Mouse (Mus musculus) midbrain, embryonic 11.5 days (tissue): Measurements from ENCODE around the gene Bnc1. TPM values are rescaled to one million over a fixed set of nuclear protein-coding genes. Genes with fewer than 3 reads are reported as not detected.
A peak's percentile ranks its signal among the peaks of the same experiment; 100 is the strongest.

ENCODE experiments used
- ATAC-seq: fragments of 200-750 bp; cut with Nextera tagmentation; 2 replicates; pipeline ENCODE4 v1.8.0; 2017; ENCODE audit warnings: moderate TSS enrichment, moderate library complexity; ENCODE audit not compliant: low FRiP score
- DNase-seq: peaks from one replicate; pipeline ENCODE4 v3.0.0; 2015; ENCODE audit warnings: low spot score; ENCODE audit errors: missing footprints
- H3K27ac ChIP-seq: fragments of 300-500 bp; sonication (generic); 2 replicates; pipeline ENCODE4 v1.5.1; 2014; ENCODE audit warnings: low read depth, low read length
- H3K27me3 ChIP-seq: fragments of 300-500 bp; sonication (generic); 2 replicates; pipeline ENCODE4 v1.6.1; 2014; ENCODE audit warnings: mild to moderate bottlenecking, low read length, moderate library complexity, mixed read lengths; ENCODE audit not compliant: control insufficient read depth, insufficient read depth
- H3K36me3 ChIP-seq: fragments of 300-500 bp; sonication (generic); 2 replicates; pipeline ENCODE4 v1.6.1; 2014; ENCODE audit warnings: mild to moderate bottlenecking, low read length, moderate library complexity, mixed read lengths; ENCODE audit not compliant: control insufficient read depth, insufficient read depth
- H3K4me1 ChIP-seq: fragments of 300-500 bp; sonication (generic); 2 replicates; pipeline ENCODE4 v1.6.1; 2014; ENCODE audit warnings: low read length; ENCODE audit not compliant: control insufficient read depth, insufficient read depth
- H3K4me2 ChIP-seq: fragments of 300-500 bp; sonication (generic); 2 replicates; pipeline ENCODE4 v1.6.1; 2014; ENCODE audit warnings: mild to moderate bottlenecking, moderate library complexity
- H3K4me3 ChIP-seq: fragments of 300-500 bp; sonication (generic); 2 replicates; pipeline ENCODE4 v1.5.1; 2014; ENCODE audit warnings: low read depth, low read length
- H3K9ac ChIP-seq: fragments of 300-500 bp; sonication (generic); 2 replicates; pipeline ENCODE4 v1.6.1; 2014; ENCODE audit warnings: low read length
- H3K9me3 ChIP-seq: fragments of 300-500 bp; sonication (generic); 2 replicates; pipeline ENCODE4 v1.6.1; 2016; ENCODE audit warnings: low read length; ENCODE audit not compliant: control insufficient read depth
- WGBS: fragments of 180-500 bp; shearing (Covaris S2); extraction: QIAGEN DNeasy Blood & Tissue Kit; methylation state at CpG from one replicate; pipeline ENCODE4 v1.1.7; 2014; 5-methylcytosine and 5-hydroxymethylcytosine counted together
- polyA plus RNA-seq: library from polyadenylated mRNA; unstranded; fragments of >200 nt; fragmentation: Nextera tagmentation; extraction: Ambion mirVana; gene quantifications from 2 replicates; pipeline ENCODE4 v1.2.1, GENCODE M21; 2014

The Bnc1 gene
- polyA plus RNA-seq, 1 experiment from 2014 or later, result 0.44 TPM

DNA sequence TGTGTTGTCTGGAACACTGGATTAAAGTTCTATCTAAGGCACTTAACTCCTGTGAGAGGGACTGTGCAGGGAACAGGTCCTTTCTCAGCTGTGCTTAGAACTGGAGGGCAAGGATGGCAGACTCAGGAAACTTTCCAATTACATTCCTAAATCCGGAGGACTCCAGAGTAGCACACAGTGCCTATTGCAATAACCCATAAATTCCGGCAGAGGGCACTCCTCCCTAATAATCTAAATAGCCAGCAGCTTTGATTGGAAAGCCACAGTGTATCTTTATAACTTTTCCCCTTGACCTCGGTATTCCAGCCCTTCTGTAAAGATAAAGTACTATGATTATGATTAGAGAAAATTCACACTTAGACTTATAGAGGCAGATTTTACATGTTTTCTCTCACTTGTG lies 32.4 kb downstream of the Bnc1 start:
- H3K36me3 ChIP-seq, result no peaks in the 10 kb centered on the region
- no peaks in the 10 kb centered on the region for H3K9me3 ChIP-seq
- H3K27ac ChIP-seq, result no peak overlapping the region
- no peaks in the 10 kb centered on the region for H3K4me1 ChIP-seq
- no peaks in the 10 kb centered on the region for H3K27me3 ChIP-seq
- H3K9ac ChIP-seq, result no peak overlapping the region
- ATAC-seq (no peak), DNase-seq (peak; percentile 89)
- H3K4me3 ChIP-seq, result no peak overlapping the region
- H3K4me2 ChIP-seq, result no peak overlapping the region
- 5% methylated on average over 3 of the region's 3 CpGs for whole genome bisulfite sequencing

DNA sequence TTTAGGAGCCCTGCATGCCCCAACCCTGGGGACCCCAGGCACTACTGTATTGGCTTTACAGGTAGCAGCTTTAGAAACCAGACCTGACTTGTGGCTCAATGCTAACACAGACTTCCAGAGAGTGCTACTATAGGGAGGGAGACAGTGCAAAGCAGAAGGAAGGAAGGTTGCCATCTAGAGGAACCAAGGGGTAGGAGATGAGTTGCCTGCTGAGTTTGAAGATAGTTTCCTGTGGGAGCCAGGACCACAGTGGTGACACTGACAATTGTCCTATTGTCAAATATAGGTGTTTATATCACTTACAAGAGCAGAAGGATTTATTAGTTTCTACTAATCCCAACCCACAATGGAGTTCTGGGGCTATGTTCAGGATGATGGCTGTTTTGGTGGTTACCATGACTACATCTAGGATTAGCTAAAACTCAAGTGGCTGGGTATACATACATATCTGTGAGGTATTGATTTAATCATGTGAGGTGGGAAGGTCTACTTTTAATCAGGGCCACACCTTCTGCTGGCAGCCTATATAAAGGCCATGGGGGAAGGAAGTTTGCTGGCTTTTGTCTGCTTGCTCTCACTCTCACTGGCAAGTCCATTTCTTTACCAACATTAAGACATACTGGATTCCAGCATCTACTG lies 37.8 kb downstream of the Bnc1 start:
- no peaks in the 10 kb centered on the region for H3K36me3 ChIP-seq
- ATAC-seq (no peak), DNase-seq (no peak)
- no peak overlapping the region for H3K4me2 ChIP-seq
- no peak overlapping the region for H3K4me3 ChIP-seq
- no peaks in the 10 kb centered on the region for H3K9me3 ChIP-seq
- no peak overlapping the region for H3K27ac ChIP-seq
- no peaks in the 10 kb centered on the region for H3K27me3 ChIP-seq
- no peaks in the 10 kb centered on the region for H3K4me1 ChIP-seq
- H3K9ac ChIP-seq, result no peak overlapping the region

- Histone ChIP-seq H3K27me3 (no peaks in the 10 kb centered on the region), H3K4me1 (no peaks in the 10 kb centered on the region), H3K36me3 (no peaks in the 10 kb centered on the region), H3K4me3 (no peak overlapping the region), H3K9me3 (no peaks in the 10 kb centered on the region), H3K9ac (no peak overlapping the region), H3K27ac (no peak overlapping the region), H3K4me2 (no peak overlapping the region)
- WGBS, result 89% methylated on average over 2 of the region's 2 CpGs
- no peak for ATAC-seq
- DNase-seq, result no peak
These were observed 41.6 kb downstream of the Bnc1 start for GRCm38 (mm10) chr7:81950499-81950898.

DNA sequence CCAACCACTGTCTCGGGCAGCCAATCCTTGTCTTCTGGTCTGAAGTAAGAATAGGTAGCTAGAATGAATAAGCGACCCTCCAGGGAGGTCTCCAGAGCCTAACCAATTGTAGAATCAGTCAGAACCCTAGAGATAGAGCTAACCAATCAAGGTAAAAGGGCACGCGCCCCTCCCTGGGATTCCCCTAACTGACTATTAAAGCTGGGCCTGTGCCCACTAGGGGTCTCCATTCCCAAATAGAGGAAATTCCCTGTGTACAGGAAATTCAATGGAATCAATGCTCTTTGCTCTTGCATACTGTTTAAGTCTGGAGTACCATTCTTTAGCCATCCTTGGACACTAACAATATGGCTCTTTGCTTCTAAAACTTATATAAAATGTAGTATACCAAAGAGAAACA lies 46.7 kb downstream of the Bnc1 start:
- DNase-seq, result no peak
- no peak; the same call in 1 of the 2 replicates for ATAC-seq
- Histone ChIP-seq H3K9me3 (no peaks in the 10 kb centered on the region), H3K27me3 (no peaks in the 10 kb centered on the region), H3K36me3 (no peaks in the 10 kb centered on the region), H3K27ac (no peak overlapping the region), H3K9ac (no peak overlapping the region), H3K4me2 (no peak overlapping the region), H3K4me1 (no peaks in the 10 kb centered on the region), H3K4me3 (no peak overlapping the region)
- WGBS, result 22% methylated on average over 4 of the region's 4 CpGs

- peak overlapping the region; percentile 89 for H3K4me3 ChIP-seq
- H3K27me3 ChIP-seq, result no peaks in the 10 kb centered on the region
- H3K4me1 ChIP-seq, result peaks cover 10% of the 10 kb centered on the region
- H3K9ac ChIP-seq, result peak overlapping the region; percentile 98
- no peak for ATAC-seq
- DNase-seq, result peak; percentile 93
- H3K36me3 ChIP-seq, result no peaks in the 10 kb centered on the region
- peak overlapping the region; percentile 93 for H3K27ac ChIP-seq
- 4% methylated on average over 5 of the region's 5 CpGs for WGBS
- H3K4me2 ChIP-seq, result peak overlapping the region; percentile 85
- no peaks in the 10 kb centered on the region for H3K9me3 ChIP-seq
These were observed 57.3 kb downstream of the Bnc1 start for GRCm38 (mm10) chr7:81934806-81935205.

GRCm38 (mm10) chr7:81934267-81934745 lies 57.8 kb downstream of the Bnc1 start, which contains the start of gene Hdgfl3:
Hdgfl3 (minus strand) TSS chr7:81934473.
- DNase-seq (peak; percentile 97), ATAC-seq (peak; percentile 91)
- Histone ChIP-seq H3K4me3 (peak within 1 kb of the TSS; percentile 89), H3K27ac (peak within 1 kb of the TSS; percentile 93), H3K9me3 (no peaks in the 10 kb centered on the region), H3K9ac (peak within 1 kb of the TSS; percentile 98), H3K27me3 (no peaks in the 10 kb centered on the region), H3K4me1 (peaks cover 10% of the 10 kb centered on the region), H3K4me2 (peak within 1 kb of the TSS; percentile 85), H3K36me3 (no peaks in the 10 kb centered on the region)
- WGBS, result under 1% methylated on average over 50 of the region's 63 CpGs

GRCm38 (mm10) chr7:81933601-81934266 lies 58.4 kb downstream of the Bnc1 start:
- H3K4me3 ChIP-seq, result peak overlapping the region; percentile 89
- peaks cover 10% of the 10 kb centered on the region for H3K4me1 ChIP-seq
- peak overlapping the region; percentile 93 for H3K27ac ChIP-seq
- H3K9ac ChIP-seq, result peak overlapping the region; percentile 98
- WGBS, result under 1% methylated on average over 91 of the region's 103 CpGs
- no peaks in the 10 kb centered on the region for H3K36me3 ChIP-seq
- ATAC-seq, result peak; percentile 84
- H3K4me2 ChIP-seq, result peak overlapping the region; percentile 85
- H3K9me3 ChIP-seq, result no peaks in the 10 kb centered on the region
- no peaks in the 10 kb centered on the region for H3K27me3 ChIP-seq
- no peak for DNase-seq

- 8% methylated on average over 23 of the region's 23 CpGs for WGBS
- DNase-seq, result peak; percentile 94
- ATAC-seq, result no peak
- no peaks in the 10 kb centered on the region for H3K27me3 ChIP-seq
- H3K9me3 ChIP-seq, result no peaks in the 10 kb centered on the region
- no peaks in the 10 kb centered on the region for H3K36me3 ChIP-seq
- H3K9ac ChIP-seq, result peak overlapping the region; percentile 98
- H3K27ac ChIP-seq, result peak overlapping the region; percentile 93
- peaks cover 10% of the 10 kb centered on the region for H3K4me1 ChIP-seq
- peak overlapping the region; percentile 85 for H3K4me2 ChIP-seq
- peak overlapping the region; percentile 89 for H3K4me3 ChIP-seq
These were observed 59.0 kb downstream of the Bnc1 start for GRCm38 (mm10) chr7:81933061-81933600.

- Histone ChIP-seq H3K9me3 (no peaks in the 10 kb centered on the region), H3K4me1 (peaks cover 10% of the 10 kb centered on the region), H3K27me3 (no peaks in the 10 kb centered on the region), H3K4me2 (peak overlapping the region; percentile 85), H3K27ac (no peak overlapping the region), H3K36me3 (no peaks in the 10 kb centered on the region), H3K9ac (peak overlapping the region; percentile 98), H3K4me3 (peak overlapping the region; percentile 89)
- no peak for DNase-seq
- WGBS, result 42% methylated on average over 5 of the region's 5 CpGs
- no peak for ATAC-seq
These were observed 59.5 kb downstream of the Bnc1 start for GRCm38 (mm10) chr7:81932521-81933045.
